Mouse (Mus musculus): Measurements from ENCODE around the gene Fgf5.

GRCm38 (mm10) chr5:98241322-98241829 lies 12.6 kb upstream of the Fgf5 start:
- TF ChIP-seq CTCF (IDR thresholded peaks at IDR 0.05; ENCODE audit: low read depth, low read length) (no peak), POLR2A (IDR thresholded peaks at IDR 0.05; ENCODE audit: insufficient read depth, low read length) (no peak)

Data from ES-Bruce4 (cell line).